Mouse (Mus musculus): Measurements from ENCODE around the gene Adamts6. TPM values are rescaled to one million over a fixed set of nuclear protein-coding genes. Genes with fewer than 3 reads are reported as not detected.

The Adamts6 gene
- polyA plus RNA-seq, 1 experiment from 2014 or later, result 4.5 TPM

- 26% methylated on average over 7 of the region's 7 CpGs for WGBS
- Histone ChIP-seq H3K36me3 (no peaks in the 10 kb centered on the region), H3K9me3 (no peaks in the 10 kb centered on the region), H3K9ac (replicated peaks) (no peak overlapping the region), H3K4me2 (peak overlapping the region; percentile 41), H3K27me3 (no peaks in the 10 kb centered on the region), H3K4me1 (replicated peaks) (peaks cover 13% of the 10 kb centered on the region), H3K27ac (peak overlapping the region; percentile 59), H3K4me3 (replicated peaks) (peak overlapping the region; percentile 18; the same call in 1 of the 2 replicates)
- no peak for ATAC-seq (ENCODE audit: insufficient number of reproducible peaks, insufficient read depth, low FRiP score, low TSS enrichment, low read depth)
Measured at GRCm38 (mm10) chr13:104540861-104541398, 253.3 kb downstream of the Adamts6 start.

GRCm38 (mm10) chr13:104542123-104542758 lies 254.6 kb downstream of the Adamts6 start:
- H3K36me3 ChIP-seq, result no peaks in the 10 kb centered on the region
- no peak overlapping the region for H3K9ac ChIP-seq (replicated peaks)
- H3K4me2 ChIP-seq, result no peak overlapping the region
- no peaks in the 10 kb centered on the region for H3K27me3 ChIP-seq
- H3K4me3 ChIP-seq (replicated peaks), result no peak overlapping the region
- peaks cover 13% of the 10 kb centered on the region for H3K4me1 ChIP-seq (replicated peaks)
- ATAC-seq (ENCODE audit: insufficient number of reproducible peaks, insufficient read depth, low FRiP score, low TSS enrichment, low read depth), result no peak
- H3K27ac ChIP-seq, result no peak overlapping the region
- no peaks in the 10 kb centered on the region for H3K9me3 ChIP-seq
- 77% methylated on average over 10 of the region's 10 CpGs for WGBS

- no peaks in the 10 kb centered on the region for H3K36me3 ChIP-seq
- no peaks in the 10 kb centered on the region for H3K9me3 ChIP-seq
- no peak overlapping the region for H3K4me3 ChIP-seq (replicated peaks)
- no peaks in the 10 kb centered on the region for H3K27me3 ChIP-seq
- H3K4me2 ChIP-seq, result no peak overlapping the region
- no peak overlapping the region for H3K27ac ChIP-seq
- H3K9ac ChIP-seq (replicated peaks), result no peak overlapping the region
- peaks cover 13% of the 10 kb centered on the region for H3K4me1 ChIP-seq (replicated peaks)
- ATAC-seq (ENCODE audit: insufficient number of reproducible peaks, insufficient read depth, low FRiP score, low TSS enrichment, low read depth), result no peak
- 66% methylated on average over 4 of the region's 4 CpGs for WGBS
Measured at GRCm38 (mm10) chr13:104542759-104543141, 255.1 kb downstream of the Adamts6 start.

Other genes with a start within 250 kb of the Adamts6 start
- gene Nln, start 178.2 kb upstream of the Adamts6 start, polyA plus RNA-seq (2016; fragmentation: Nextera tagmentation; extraction: Ambion mirVana), result 17.2 and 17.6 TPM in 2 replicates
- 7.4 and 9.4 TPM in 2 replicates for gene Sgtb, start 178.1 kb upstream of the Adamts6 start, polyA plus RNA-seq (2016; fragmentation: Nextera tagmentation; extraction: Ambion mirVana)
- 63.2 and 69.6 TPM in 2 replicates for gene Trappc13, start 109.4 kb upstream of the Adamts6 start, polyA plus RNA-seq (2016; fragmentation: Nextera tagmentation; extraction: Ambion mirVana)
- gene Trim23, start 109.0 kb upstream of the Adamts6 start, polyA plus RNA-seq (2016; fragmentation: Nextera tagmentation; extraction: Ambion mirVana), result 23.3 and 23.8 TPM in 2 replicates
- 89.4 and 92.6 TPM in 2 replicates for gene Cenpk, start 59.2 kb upstream of the Adamts6 start, polyA plus RNA-seq (2016; fragmentation: Nextera tagmentation; extraction: Ambion mirVana)
- gene Ppwd1, start 59.0 kb upstream of the Adamts6 start, polyA plus RNA-seq (2016; fragmentation: Nextera tagmentation; extraction: Ambion mirVana), result 18.4 and 18.8 TPM in 2 replicates

All from limb, embryonic 12.5 days (tissue).